Mouse (Mus musculus) lung, postnatal 4 days (tissue): ENCODE results near the gene S100a8.
A peak's percentile ranks its signal among the peaks of the same experiment; 100 is the strongest.

Experiments
- DNase-seq, 2 experiments: peaks; one replicate each; pipeline ENCODE4 v3.0.0; 2021

S100a8 gene

DNA sequence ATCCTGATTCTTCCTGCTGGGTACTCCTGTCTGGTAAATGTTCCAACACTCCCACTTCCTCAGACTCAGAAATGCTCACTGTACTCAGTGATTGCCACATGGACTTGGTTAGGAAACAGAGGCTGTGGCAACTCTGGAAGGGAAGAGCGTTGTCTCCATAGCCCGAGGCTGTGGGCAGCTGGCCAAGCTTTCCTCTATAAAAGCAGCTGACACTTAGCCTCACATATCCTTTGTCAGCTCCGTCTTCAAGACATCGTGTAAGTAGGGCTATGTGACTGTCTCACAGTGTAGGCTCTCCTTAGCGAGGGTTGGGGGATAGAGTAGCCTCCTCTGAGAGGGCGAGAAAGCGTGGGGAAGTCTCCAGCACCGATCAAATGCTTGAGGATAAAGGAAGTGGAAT is at the start of gene S100a8:
S100a8 (plus strand) TSS at position 133 of the 400 bp plus-strand sequence.
- DNase-seq = peak; percentile 70 to 78

GRCm38 (mm10) chr3:90621552-90621951 is 47.2 kb upstream of the S100a8 start:
- no peak for DNase-seq

- peak; percentile 65 to 71 for DNase-seq
Observed at GRCm38 (mm10) chr3:90623435-90624071, 45.2 kb upstream of the S100a8 start.

DNA sequence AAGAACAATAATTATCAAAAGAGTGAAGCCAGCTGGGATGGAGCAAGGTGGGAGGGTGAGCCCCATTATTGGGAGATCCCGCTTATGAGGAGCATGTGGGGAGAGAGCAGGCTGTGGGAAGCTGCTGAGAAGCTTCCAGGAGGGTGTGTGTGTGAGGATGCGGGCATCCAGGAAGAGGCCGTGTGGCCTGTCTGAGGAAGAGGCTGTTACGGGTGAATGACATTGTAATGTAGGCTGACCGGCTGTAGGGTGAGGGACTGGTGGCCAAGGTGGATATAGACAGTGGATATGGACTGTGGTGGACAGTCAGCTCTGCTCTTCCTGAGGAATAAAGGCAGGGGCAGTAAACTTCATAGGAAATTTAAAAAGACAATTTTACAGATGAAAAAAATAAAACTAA is 43.3 kb upstream of the S100a8 start:
- no peak for DNase-seq

DNA sequence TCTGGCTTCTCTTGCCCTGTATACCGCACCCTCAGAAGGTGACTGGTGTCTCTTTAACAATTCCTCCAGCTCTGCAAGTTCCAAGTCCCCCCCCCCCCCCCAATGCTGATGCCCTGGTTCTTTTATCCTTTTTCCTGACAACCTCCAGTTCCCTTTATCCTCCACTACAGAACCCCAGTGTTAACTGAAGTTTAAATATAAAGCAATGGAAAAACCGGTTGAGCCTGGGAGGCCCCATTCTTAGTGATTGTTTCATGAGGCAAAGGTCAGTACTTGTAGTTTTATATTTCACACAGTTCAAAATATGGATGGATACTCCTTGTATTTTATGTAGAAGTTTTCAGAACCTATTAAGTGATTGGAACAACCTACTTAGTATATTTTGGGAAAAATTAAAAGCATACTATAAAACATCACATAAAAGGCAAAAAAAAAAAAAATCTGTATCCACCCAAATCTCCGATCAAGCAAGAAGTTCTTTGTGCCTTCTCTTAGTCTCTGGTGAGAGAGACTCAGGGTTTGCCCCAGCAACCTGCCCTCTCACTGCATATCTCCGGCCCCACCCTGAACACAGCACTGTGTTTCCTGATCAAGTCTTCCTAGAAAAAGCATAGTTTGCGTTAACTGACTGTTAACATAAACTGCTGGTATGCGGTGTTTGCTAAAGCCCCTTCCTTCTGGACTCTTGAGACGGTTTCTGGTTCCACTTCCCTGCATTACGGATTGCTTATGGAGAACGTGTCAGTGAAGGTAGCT is 42.3 kb upstream of the S100a8 start:
- DNase-seq = no peak

DNA sequence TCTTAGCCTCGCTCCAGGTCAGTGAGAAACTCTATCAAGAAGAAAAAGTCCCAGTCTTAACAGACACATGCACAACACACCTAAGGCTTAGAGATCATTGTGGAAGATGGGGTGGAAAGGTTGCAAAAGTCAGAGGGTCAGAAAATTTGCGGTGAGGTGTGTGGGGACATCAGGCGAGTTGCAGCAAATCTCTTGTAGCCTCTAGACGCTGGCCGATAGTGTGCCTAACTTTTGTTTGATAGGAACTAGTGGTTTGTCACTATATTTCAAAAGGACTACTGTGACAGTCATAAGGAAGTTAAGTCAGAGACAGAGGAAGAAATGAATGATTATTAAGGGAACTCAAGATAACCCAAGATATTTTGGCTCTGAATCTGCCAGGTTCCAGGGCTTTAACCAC is 41.4 kb upstream of the S100a8 start:
- DNase-seq = no peak

- peak in 1 of 2 experiments; percentile 28 for DNase-seq
Observed at GRCm38 (mm10) chr3:90627807-90628206, 41.0 kb upstream of the S100a8 start.

DNA sequence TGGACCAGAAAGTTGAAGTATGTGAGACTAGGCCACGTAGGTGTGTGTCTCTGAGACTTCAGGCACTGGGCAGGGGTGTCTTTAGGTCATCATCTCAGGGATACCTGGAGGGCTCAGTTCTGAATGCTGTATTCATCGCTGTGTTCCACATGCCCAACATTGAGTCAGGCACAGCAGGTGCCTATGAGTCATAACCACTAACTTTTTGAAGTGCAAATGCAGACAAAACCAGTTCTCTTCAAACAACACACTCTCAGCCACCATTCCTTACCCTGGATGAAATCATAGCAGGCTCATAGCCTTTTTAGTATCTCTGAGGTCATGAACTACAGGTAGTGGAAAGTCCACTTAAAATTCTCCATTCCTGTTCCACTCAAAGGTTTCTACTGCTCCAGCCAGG is 39.5 kb upstream of the S100a8 start:
- DNase-seq = no peak

- DNase-seq = no peak
Observed at GRCm38 (mm10) chr3:90631984-90632383, 36.8 kb upstream of the S100a8 start.

- no peak for DNase-seq
Observed at GRCm38 (mm10) chr3:90638511-90639275, 30.1 kb upstream of the S100a8 start.

DNA sequence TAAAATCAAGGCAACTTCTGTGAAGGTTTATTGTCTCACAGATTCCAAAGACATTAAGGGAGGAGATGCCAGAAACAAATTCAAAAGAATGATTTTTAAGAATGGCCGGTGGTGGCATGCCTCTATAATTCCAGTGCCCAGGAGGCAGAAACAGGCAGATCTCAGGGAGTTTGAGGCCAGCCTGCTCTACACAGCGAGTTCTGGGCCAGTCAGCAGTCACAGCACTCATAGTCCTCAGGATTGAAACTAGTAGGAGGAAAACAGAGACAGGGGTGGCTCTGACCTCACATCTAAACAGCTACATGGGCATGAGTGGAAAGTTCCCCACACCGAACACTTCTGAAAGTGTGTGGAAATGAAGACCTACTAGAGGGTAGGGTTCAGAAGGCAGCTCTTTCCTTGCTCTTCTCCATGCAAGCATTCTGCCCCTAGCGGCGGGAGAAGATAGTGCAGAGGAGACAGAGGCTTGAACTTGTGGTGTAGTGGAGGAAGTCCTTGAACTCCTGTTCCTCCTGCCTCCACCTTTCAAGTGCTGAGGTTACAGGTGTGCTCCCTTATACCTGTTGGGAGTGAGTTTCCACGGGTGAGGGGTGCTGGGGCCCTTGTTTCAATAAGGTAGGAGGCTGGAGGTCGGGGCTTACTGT is 29.1 kb upstream of the S100a8 start:
- DNase-seq = peak in 1 of 2 experiments; percentile 43

DNA sequence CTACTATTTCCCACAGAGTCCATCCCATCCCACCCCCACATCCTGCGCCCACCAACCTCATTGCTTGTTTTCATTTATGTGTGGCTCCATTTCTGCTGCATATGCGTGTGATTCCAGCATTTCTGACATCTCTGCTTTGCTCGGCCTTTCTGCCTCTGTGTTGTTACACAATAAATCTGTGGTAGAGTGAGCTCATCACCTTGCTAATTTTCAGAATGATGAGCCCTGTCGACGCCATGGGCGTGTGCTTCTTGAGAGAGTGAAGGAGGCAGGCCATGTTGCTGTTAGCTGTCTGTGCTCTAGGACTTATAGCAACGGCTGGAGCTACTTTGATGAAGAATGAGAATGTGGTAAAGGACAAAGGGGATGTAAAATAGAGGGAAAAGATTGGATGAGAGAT is 27.8 kb upstream of the S100a8 start:
- DNase-seq = no peak

DNA sequence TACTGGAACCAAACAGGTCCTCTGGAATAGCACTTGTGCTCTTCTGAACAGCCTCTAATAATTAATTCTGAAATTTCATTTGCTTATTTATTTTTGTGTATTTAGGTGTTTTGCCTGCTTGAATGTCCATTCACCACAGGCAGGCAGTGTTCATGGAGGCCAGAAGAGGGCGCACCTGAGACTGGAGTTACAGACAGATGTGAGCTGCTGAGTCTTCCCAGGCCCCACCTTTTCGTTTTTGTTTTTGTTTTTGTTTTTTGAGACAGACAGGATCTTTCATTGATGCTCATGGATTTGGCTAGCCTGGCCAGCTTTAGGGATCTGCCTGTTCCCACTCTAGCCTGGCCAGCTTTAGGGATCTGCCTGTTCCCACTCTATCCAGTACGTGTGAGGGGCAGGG is 24.6 kb upstream of the S100a8 start:
- DNase-seq = peak; percentile 45 to 67

GRCm38 (mm10) chr3:90647291-90647690 is 21.5 kb upstream of the S100a8 start:
- no peak for DNase-seq

DNA sequence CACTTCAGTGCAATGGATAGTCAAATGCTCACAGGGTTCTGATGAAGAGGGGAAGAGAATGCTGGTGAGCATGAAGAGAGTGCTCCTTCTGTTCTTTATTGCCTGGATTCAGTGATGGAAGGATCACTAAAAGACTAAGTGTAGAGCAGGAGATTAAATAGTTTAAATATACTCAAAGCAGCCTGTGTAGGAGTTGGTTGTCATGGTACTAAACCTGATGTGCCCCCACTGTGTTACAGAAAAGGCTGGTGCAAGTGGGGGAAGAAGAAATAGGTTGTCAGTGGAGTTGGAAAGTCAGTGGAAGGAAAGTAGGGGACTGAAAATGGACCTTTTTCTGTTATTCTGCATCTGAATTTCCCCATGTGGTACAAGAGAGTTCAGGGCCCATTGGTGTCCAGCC is 19.8 kb upstream of the S100a8 start:
- DNase-seq = no peak

DNA sequence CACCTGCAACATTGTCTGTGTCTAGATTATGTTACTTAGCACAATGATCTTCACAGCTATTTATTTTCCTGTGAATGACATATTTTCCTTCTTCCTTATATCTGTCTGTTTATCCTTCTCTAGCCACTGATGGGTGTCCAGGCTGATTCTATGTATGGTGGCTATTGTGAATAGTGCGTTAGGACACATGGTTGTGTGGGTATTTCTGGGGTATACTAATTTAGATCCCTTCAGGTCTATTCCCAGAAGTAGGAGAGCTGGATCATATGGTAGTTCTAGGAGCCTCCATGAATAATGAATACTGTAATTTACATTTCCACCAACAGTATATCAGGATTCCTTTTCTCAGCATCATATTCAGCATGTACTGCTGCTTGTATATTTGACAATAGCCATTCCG is 18.9 kb upstream of the S100a8 start:
- no peak for DNase-seq

DNA sequence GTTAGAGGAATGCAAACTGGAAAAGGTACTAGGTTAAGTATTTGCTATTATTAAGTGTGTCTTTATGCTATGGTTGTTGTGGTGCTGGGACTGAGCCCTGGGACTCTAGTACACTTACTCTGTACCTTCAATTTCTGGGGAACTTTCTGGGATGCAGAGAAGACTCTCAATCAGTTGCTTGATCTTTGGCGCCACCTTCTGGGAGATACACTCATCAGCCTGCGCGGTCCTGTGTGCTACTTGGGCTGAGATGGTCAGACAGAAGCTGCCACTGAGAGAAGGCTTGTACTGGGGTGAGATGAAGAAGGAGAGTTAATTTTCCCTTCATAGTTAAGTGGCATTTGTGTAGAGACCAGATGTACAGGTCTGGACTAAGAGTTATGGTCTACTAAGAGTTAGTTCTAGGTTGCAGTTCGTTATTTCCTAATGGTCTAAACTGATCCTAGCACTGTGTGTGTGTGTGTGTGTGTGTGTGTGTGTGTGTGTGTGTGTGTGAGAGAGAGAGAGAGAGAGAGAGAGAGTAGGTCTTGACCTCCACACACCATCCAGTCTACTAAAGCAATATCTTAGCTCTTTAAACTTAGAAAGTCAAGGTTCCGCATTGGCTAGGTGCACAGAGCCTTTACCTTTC is 15.8 kb upstream of the S100a8 start:
- DNase-seq = peak; percentile 49 to 77

DNA sequence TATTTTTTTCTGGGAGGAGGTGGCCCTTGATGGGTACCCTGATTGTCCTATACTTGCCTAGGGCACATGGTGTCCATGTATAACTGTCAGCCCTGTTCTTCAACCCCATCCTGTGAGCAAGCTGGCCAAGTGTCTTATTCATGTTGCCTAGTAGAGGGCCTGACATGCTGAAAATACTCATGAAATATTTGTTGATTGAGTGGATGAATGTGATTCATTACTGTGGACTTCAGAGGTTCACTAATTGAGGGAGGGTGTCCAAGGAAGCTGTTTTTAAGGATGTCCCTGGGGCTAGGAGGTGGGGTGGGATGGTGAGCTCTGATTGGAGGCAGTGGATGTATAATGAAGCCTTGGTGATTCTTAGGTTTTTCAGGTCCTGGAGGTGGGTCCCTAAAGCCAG is 15.1 kb upstream of the S100a8 start, which contains the start of gene S100a7a:
S100a7a (plus strand) TSS at position 301 of the 400 bp plus-strand sequence.
- DNase-seq = no peak

GRCm38 (mm10) chr3:90657405-90657804 is 11.4 kb upstream of the S100a8 start:
- peak in 1 of 2 experiments; percentile 22 for DNase-seq

- peak; percentile 21 to 24 for DNase-seq
Observed at GRCm38 (mm10) chr3:90659364-90660044, 9.3 kb upstream of the S100a8 start.

- peak in 1 of 2 experiments; percentile 20 for DNase-seq
Observed at GRCm38 (mm10) chr3:90664219-90664618, 4.6 kb upstream of the S100a8 start.

- DNase-seq = no peak
Observed at GRCm38 (mm10) chr3:90678656-90679055, 9.9 kb downstream of the S100a8 start.
